Mouse (Mus musculus): ENCODE measurements at regions not wholly inside any gene's neighbourhood (a gene's known extent, or its start where the extent isn't known, plus 50 kb on each side); places are given as distances from the start of the nearest gene placed in this dataset.

DNA sequence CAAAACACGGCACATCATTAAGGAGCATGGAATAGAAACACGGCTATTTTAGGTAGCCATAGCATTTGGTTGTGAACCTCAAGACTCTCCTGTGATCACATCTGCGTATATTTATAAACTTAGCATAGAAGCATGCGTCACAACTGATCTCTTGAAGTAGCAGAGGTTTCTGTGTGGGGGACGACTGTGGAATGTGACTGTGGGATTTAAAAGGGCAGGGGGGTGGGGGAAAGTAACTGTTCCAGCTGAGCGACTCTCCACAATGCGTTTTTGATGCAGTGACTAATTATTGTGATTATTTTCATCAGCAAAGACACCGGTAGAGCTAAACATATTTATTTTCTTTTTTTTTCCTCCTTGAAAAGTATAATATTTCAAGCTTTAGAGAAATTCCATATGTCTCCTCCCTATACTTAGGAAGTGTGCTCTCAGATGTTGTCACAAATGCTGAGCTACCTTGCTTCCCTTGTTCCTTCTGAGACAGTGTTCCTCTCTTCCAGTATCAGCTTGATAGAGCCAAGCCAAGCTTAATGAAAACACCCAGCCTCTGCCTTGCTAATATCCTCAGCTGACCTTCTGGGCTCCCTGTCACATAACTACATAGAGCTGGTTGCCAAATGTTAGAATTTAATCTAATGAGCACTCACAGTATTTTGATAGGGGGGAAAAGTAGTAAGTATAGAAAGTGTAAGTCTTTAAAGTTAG lies 75.0 kb upstream of the Magi3 start:
- DNase-seq: no peak

DNA sequence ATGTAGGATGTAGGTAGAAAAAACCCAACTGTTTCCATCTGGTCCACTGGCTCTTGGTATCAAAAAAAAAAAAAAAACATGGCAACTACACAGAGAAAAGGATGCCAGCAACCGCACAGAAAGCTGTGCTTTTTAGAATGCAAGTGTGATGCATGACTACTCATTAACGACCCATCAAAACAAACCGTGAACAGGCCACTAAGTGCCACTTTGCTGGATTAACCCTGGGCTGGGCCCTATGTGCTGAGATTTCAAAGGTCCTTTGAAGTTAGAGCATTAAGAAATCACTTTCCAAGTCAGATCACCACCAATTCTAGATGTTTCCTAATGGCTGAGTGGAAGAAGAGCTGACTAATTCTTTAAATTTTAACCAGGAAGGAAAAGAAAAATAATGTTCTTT lies 73.7 kb upstream of the Magi3 start:
- DNase-seq: no peak

DNA sequence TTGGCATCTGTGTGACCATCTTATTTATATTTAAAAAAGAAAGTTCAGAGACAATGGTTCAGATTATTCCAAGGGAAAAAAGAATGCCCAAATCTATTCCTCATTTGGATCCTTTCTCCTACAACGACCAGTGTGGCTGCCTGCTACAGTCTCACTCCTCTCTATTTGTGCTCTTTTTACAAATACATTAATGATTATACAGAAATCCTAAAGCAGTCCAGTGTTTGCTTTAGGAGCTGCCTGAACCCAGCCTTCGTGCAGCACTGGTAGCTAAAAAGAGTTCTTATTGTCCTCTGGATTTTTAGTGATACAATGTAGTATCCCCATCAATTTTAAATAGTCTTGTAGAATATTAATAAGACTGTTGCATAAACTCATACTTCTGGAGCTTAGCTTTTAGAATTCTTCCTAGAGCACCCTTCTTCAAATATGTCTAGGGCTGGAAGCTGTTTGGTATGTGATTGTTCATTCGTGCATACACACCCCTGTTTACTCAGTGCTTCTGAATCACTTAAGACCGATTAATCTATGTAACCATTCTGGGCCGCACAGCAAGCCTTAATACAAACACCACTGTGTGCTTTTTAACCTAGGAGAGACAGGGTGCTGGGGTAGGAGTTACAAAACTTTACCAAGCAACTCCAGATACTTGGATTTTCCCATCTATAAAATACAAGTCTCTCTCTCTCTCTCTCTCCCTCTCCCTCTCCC lies 69.0 kb upstream of the Magi3 start:
- no peak for DNase-seq

DNA sequence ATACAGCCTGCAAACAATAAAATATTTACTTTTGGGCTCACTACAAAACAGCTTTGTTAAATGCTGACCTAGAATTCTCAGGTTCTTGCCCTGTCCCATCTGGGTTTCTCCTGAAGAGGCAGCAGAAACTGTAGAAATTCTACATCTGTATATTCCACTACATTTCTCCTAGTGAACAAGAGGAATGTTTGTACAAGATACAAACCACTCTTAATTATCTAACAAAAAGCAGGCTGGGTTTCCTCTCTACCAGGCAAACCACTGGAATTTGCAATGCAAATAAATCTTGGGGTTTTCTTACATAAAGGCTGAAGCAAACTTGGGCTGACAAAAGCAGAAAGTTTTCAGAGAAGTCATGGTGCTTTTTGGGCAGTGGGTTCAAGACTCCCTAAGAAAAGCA lies 67.7 kb upstream of the Magi3 start:
- DNase-seq: no peak

DNA sequence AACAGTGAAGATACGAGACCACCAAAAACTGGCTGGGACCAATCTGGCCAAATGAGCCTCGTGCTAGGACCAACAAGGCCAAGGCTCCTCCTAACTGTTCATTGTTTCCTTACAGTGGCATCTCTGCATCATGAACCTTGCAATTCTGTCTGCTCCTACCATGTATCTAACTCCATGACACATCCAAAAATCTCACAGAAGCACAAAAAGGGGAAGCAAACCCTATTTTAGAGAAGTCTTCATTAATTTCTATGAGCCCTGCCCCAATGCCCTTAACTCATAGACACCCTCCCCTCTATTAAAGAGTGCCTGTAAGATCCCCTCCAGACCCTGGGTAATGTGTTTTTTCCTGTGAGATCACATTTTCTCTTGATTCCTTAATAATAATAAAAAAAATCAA lies 64.8 kb upstream of the Magi3 start:
- no peak for DNase-seq

DNA sequence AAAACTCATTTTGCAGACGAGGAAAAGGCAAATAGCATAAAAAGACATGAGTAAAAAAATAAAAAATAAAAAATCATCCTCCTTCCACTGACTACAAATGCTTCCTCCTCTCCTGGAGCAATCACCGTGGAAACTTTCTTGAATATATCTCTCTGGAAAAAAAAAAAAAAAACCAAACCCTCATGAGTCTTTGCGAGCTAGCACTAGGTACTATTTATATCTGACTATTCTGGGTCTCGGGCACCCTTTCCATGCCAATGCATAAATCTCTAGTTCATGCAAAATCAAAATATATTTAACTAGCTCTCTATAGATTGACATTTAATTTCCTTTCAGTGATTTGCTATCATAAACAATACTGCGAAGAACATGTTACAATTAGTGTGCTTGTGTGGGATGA lies 63.7 kb upstream of the Magi3 start:
- no peak for DNase-seq

DNA sequence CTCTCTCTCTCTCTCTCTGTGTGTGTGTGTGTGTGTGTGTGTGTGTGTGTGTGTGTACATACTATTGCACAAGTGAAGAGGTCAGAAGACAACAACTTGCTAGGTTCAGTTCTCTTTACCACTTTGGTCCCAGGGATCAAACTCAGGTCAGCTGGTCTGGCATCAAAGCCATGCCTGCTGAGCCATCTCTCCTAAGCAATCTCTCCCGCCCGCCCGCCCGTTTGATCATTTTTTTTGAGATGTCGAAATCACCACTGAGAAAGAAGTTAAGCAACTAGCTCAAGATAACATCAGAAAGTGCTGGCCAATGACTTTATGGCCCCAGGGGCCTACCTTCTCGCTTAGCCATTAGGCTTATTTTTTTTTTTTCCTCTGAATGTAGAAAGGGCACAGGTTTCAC lies 59.3 kb upstream of the Magi3 start:
- DNase-seq: no peak

DNA sequence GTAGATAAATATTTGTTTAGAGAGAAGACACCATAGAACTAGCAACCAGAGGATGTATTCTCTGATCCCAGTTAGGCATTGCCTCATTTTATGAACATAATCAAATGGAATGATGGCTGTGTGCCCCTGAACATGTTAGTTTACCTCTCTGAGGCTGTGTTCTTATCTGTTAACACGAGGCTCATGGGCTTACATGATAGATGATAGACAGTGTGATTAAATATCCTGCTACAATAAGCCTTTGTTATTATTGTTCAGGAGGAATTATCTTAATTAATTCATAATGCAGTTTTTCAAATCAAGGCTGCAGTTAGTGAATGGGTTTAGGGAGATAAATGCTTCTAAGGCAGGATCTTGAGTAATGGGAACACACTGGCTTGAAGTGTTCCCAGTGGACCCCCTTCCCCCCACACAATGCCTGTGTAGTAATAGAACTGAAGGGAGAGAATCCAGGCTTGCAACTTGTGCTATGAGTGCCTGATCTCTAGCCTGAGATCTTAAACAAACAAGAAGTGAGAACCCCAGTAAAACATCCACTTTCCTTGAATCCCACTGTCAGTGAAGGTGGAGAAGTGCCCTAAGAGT lies 54.6 kb upstream of the Magi3 start:
- no peak for DNase-seq

DNA sequence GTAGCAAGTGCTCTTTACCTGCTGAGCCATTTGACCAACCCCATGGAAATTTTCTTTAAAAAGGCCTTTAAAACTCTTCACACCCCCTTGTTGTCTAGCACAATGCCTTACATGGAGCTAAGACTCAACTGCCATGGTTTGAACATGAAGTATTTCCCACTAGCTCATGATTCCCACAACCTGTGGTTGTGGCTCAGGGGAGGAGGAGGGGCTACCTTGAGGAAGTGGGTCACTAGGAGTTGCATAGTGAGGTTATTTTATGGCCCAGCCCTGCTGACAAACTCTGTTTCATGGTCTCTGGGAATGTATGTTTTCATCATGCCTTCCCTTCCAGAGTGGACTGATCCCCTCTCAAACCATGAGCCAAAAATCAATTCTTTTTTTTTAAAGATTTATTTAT lies 53.9 kb upstream of the Magi3 start:
- DNase-seq: no peak

All from right cerebral cortex, postnatal 25 days (tissue).